Mouse (Mus musculus) heart, embryonic 16.5 days (tissue): ENCODE measurements around the gene Crocc2. TPM values are rescaled to one million over a fixed set of nuclear protein-coding genes. Genes with fewer than 3 reads are reported as not detected.

ENCODE experiments used
- ATAC-seq: fragments of 200-750 bp; cut with Nextera tagmentation; replicated peaks from 2 replicates; pipeline ENCODE4 v1.8.0; 2017; ENCODE audit warnings: moderate number of reproducible peaks; ENCODE audit not compliant: insufficient read depth, low FRiP score; ENCODE audit errors: extremely low read depth
- H3K27ac ChIP-seq: fragments of 300-500 bp; sonication (generic); 2 replicates; pipeline ENCODE4 v1.5.1; 2014; ENCODE audit warnings: mild to moderate bottlenecking, low read length, control low read depth, moderate library complexity
- H3K27me3 ChIP-seq: fragments of 300-500 bp; sonication (generic); 2 replicates; pipeline ENCODE4 v1.6.1; 2014; ENCODE audit warnings: low read length, mixed read lengths; ENCODE audit not compliant: control insufficient read depth, insufficient read depth
- H3K36me3 ChIP-seq: fragments of 300-500 bp; sonication (generic); 2 replicates; pipeline ENCODE4 v1.6.1; 2014; ENCODE audit not compliant: control insufficient read depth, insufficient read depth
- H3K4me1 ChIP-seq: fragments of 300-500 bp; sonication (generic); 2 replicates; pipeline ENCODE4 v1.6.1; 2014; ENCODE audit warnings: low read length, mixed read lengths; ENCODE audit not compliant: control insufficient read depth, insufficient read depth
- H3K4me2 ChIP-seq: fragments of 300-500 bp; sonication (generic); 2 replicates; pipeline ENCODE4 v1.6.1; 2014; ENCODE audit warnings: low read depth, mild to moderate bottlenecking, control low read depth, low read length
- H3K4me3 ChIP-seq: fragments of 300-500 bp; sonication (generic); 2 replicates; pipeline ENCODE4 v1.5.1; 2014; ENCODE audit warnings: mild to moderate bottlenecking, control low read depth, low read length
- H3K9ac ChIP-seq: fragments of 300-500 bp; sonication (generic); 2 replicates; pipeline ENCODE4 v1.6.1; 2014; ENCODE audit warnings: low read length, control low read depth
- H3K9me3 ChIP-seq: fragments of 300-500 bp; sonication (generic); replicated peaks from 2 replicates; pipeline ENCODE4 v1.6.1; 2016; ENCODE audit warnings: low read length; ENCODE audit not compliant: control insufficient read depth
- WGBS: fragments of 180-500 bp; shearing (Covaris S2); extraction: QIAGEN DNeasy Blood & Tissue Kit; methylation state at CpG from one replicate; pipeline ENCODE4 v1.1.7; 2014; 5-methylcytosine and 5-hydroxymethylcytosine counted together
- polyA plus RNA-seq: library from polyadenylated mRNA; unstranded; fragments of >200 nt; fragmentation: Nextera tagmentation; extraction: Ambion mirVana; gene quantifications from 2 replicates; pipeline ENCODE4 v1.2.1, GENCODE M21; 2015

Gene Crocc2
- polyA plus RNA-seq, 1 experiment from 2014 or later, result 0.38 TPM

- no peaks in the 10 kb centered on the region for H3K27me3 ChIP-seq
- no peak overlapping the region for H3K4me2 ChIP-seq
- H3K9ac ChIP-seq, result no peak overlapping the region
- 73% methylated on average over 12 of the region's 12 CpGs for WGBS
- H3K4me3 ChIP-seq, result no peak overlapping the region
- no peak overlapping the region for H3K27ac ChIP-seq
- no peaks in the 10 kb centered on the region for H3K9me3 ChIP-seq
- H3K36me3 ChIP-seq, result no peaks in the 10 kb centered on the region
- H3K4me1 ChIP-seq, result peaks cover 25% of the 10 kb centered on the region
- no peak for ATAC-seq
These were observed 37.9 kb downstream of the Crocc2 start for GRCm38 (mm10) chr1:93206277-93206970.

GRCm38 (mm10) chr1:93207536-93208064, 39.1 kb downstream of the Crocc2 start:
- H3K4me3 ChIP-seq, result no peak overlapping the region
- no peaks in the 10 kb centered on the region for H3K9me3 ChIP-seq
- no peak for ATAC-seq
- H3K4me2 ChIP-seq, result no peak overlapping the region
- no peak overlapping the region for H3K9ac ChIP-seq
- WGBS, result 90% methylated on average over 4 of the region's 4 CpGs
- no peaks in the 10 kb centered on the region for H3K27me3 ChIP-seq
- peaks cover 34% of the 10 kb centered on the region for H3K4me1 ChIP-seq
- H3K27ac ChIP-seq, result no peak overlapping the region
- H3K36me3 ChIP-seq, result no peaks in the 10 kb centered on the region

- H3K4me3 ChIP-seq, result no peak overlapping the region
- H3K4me1 ChIP-seq, result peaks cover 34% of the 10 kb centered on the region
- no peaks in the 10 kb centered on the region for H3K9me3 ChIP-seq
- no peaks in the 10 kb centered on the region for H3K36me3 ChIP-seq
- no peaks in the 10 kb centered on the region for H3K27me3 ChIP-seq
- H3K4me2 ChIP-seq, result 0 out of 2 replicates have a peak overlapping the region, but pooled peaks have one; percentile 10
- ATAC-seq, result peak; percentile 88
- peak overlapping the region; percentile 36; the same call in 1 of the 2 replicates for H3K9ac ChIP-seq
- H3K27ac ChIP-seq, result peak overlapping the region; percentile 83
- WGBS, result 16% methylated on average over 9 of the region's 9 CpGs
These were observed 41.7 kb downstream of the Crocc2 start for GRCm38 (mm10) chr1:93210213-93210641.

GRCm38 (mm10) chr1:93211019-93211418, 42.5 kb downstream of the Crocc2 start:
- H3K4me1 ChIP-seq, result peaks cover 34% of the 10 kb centered on the region
- no peaks in the 10 kb centered on the region for H3K27me3 ChIP-seq
- no peaks in the 10 kb centered on the region for H3K36me3 ChIP-seq
- no peak for ATAC-seq
- no peak overlapping the region for H3K4me2 ChIP-seq
- H3K4me3 ChIP-seq, result no peak overlapping the region
- no peaks in the 10 kb centered on the region for H3K9me3 ChIP-seq
- no peak overlapping the region for H3K9ac ChIP-seq
- H3K27ac ChIP-seq, result peak overlapping the region; percentile 83
- 80% methylated on average over 11 of the region's 11 CpGs for WGBS

DNA sequence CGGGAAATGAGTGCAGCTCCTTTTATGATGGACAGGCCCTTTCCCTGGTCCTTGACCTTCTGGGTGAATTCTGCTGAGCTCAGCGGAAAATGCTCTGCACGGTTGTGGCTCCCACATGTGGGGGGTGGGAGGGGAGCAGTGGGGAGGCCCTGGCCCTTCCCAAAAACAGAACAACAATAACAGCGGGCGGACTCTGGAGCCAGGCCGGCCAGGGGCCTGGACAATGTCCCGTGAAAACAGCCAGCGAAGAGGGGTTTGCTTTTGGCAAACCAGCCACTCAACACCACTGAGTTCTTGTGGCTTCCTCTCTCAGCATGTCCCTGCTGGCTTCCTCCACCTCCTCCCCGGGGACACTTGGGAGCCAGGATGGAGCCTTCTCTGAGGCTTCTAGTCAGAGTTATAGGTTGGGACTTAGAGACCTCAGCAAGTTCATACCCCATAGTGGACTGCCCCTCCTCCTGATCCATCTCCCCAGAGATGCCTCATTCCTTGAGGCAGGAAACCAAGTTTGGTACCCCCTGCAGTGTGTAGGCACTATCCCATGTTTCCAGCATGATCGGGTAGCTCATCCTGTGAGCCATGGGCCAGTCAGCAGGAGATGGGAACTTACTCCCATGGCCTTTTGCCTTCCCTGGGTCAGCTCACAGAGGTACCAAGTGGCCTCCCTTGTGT, 43.2 kb downstream of the Crocc2 start:
- Histone ChIP-seq H3K9ac (no peak overlapping the region), H3K27me3 (no peaks in the 10 kb centered on the region), H3K27ac (peak overlapping the region; percentile 33), H3K4me1 (peaks cover 38% of the 10 kb centered on the region), H3K9me3 (no peaks in the 10 kb centered on the region), H3K4me3 (no peak overlapping the region), H3K4me2 (no peak overlapping the region), H3K36me3 (no peaks in the 10 kb centered on the region)
- peak; percentile 16; the same call in 1 of the 2 replicates for ATAC-seq
- WGBS, result 26% methylated on average over 10 of the region's 10 CpGs

DNA sequence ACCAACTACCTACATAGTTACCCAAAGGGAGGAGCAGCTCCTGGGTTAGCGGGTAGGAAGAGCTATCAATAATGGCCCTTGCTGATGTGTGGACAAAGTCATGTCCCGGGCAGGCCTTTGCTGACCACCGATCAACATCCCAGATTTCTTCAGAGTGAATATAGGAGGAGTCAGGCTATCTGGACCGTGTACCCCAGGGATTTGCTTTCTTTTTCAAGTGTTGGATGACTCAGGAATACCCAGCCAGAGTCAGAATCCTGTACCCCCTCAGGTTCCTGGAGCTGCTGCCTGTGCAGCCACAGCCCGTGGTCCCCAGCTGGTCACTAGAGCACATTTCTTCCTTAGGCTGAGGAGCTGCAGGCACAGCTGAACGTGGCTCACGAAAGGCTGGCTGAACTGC, 43.9 kb downstream of the Crocc2 start:
- H3K4me2 ChIP-seq, result no peak overlapping the region
- H3K4me1 ChIP-seq, result peaks cover 44% of the 10 kb centered on the region
- H3K27ac ChIP-seq, result no peak overlapping the region
- H3K4me3 ChIP-seq, result no peak overlapping the region
- no peak for ATAC-seq
- H3K9me3 ChIP-seq, result no peaks in the 10 kb centered on the region
- WGBS, result 74% methylated on average over 7 of the region's 7 CpGs
- no peak overlapping the region for H3K9ac ChIP-seq
- no peaks in the 10 kb centered on the region for H3K27me3 ChIP-seq
- no peaks in the 10 kb centered on the region for H3K36me3 ChIP-seq

DNA sequence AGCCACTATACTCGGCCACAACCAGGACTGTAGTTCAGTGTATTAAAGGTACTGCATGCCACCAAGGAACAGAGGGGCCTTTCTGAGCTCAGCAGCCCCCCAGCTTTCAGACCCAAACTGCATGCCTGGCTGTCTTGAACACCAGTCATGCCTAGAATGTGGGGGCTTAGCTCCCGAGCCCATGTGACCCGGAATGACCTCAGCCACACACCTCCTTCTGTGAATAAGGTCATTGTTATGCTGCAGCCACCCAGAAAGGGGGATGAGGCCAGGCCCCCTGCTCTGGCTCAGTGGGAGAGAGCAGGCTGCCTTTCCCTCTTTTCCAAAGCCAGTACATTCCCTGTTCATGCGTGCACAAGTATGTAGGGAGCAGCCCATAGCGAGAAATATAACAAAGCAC, 46.1 kb downstream of the Crocc2 start:
- Histone ChIP-seq H3K4me1 (peaks cover 43% of the 10 kb centered on the region), H3K4me2 (no peak overlapping the region), H3K9ac (no peak overlapping the region), H3K27me3 (no peaks in the 10 kb centered on the region), H3K27ac (no peak overlapping the region), H3K4me3 (no peak overlapping the region), H3K9me3 (no peaks in the 10 kb centered on the region), H3K36me3 (no peaks in the 10 kb centered on the region)
- ATAC-seq, result no peak
- WGBS, result 54% methylated on average over 5 of the region's 5 CpGs

DNA sequence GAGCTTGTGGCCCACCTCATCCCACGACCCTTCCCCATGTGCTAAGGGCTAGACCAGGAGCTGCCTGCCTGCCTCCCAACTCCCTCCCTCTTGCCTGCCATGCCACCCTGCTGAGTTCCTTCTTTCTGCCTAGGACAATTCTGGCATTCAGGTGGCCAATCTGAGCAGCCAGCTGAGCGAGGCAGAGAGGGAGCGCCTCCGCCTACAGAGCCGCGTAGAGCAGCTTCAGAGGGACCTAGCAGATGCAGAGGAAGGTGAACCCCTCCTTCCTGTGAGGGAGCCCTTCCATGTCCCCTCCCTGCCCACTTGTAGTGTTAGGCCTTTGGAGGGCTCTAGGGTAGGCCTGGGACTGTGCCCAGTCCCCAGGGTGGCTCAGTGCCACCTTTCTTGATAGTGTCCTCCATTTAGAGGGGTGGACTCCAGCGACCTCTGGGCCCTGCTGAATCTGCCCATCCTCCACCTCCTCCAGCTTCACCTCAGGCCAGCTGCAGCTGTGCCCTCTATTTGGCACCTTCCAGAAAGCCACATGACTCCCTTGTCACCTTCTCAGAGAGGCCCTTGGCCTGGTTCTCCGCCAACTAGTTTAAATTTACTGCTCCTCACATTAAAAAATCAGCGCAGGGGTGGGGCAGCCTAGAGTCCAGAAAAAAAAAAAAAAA, 48.4 kb downstream of the Crocc2 start:
- H3K4me2 ChIP-seq, result no peak overlapping the region
- no peaks in the 10 kb centered on the region for H3K36me3 ChIP-seq
- no peaks in the 10 kb centered on the region for H3K27me3 ChIP-seq
- peak overlapping the region; percentile 22; the same call in 1 of the 2 replicates for H3K9ac ChIP-seq
- WGBS, result 56% methylated on average over 9 of the region's 9 CpGs
- H3K27ac ChIP-seq, result peak overlapping the region; percentile 81
- H3K4me1 ChIP-seq, result peaks cover 20% of the 10 kb centered on the region
- no peaks in the 10 kb centered on the region for H3K9me3 ChIP-seq
- no peak overlapping the region for H3K4me3 ChIP-seq
- peak; percentile 84 for ATAC-seq
